Mouse (Mus musculus): ENCODE data around the gene Il2ra. TPM values are rescaled to one million over a fixed set of nuclear protein-coding genes. Genes with fewer than 3 reads are reported as not detected.

Gene Il2ra
- polyA plus RNA-seq, 1 experiment from 2014 or later = not detected

DNA sequence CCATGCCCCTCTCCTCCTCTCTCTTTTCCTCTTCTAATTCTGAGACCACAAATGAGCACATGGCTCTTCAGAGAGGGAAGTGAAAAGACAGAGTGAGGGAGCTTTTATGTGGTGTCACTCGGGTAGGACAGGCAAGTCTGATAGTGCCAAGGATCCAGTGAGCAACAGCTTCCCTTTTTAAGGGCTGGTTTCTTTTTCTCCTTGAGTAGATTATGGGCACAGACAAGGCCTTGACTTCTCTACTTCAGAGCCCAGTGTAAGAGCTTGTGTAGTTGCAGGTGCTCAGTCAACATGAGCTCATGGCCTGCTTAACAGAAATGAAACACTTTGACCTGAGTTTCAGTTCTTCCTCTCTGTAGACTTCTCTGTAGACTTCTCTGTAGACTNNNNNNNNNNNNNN is 5.5 kb upstream of the Il2ra start:
- H3K9ac ChIP-seq (ENCODE audit: low read depth, low read length) = no peak overlapping the region
- DNase-seq (ENCODE audit: low spot score) = no peak
- H3K4me1 ChIP-seq (replicated peaks; ENCODE audit: control insufficient read depth, insufficient read depth, low read length) = no peaks in the 10 kb centered on the region
- H3K27me3 ChIP-seq (ENCODE audit: control insufficient read depth, insufficient read depth, low read length) = no peaks in the 10 kb centered on the region
- WGBS = 74% methylated on average over 1 of the region's 1 CpGs
- no peak overlapping the region for H3K27ac ChIP-seq (ENCODE audit: low read depth, low read length)
- no peak overlapping the region for H3K4me2 ChIP-seq (replicated peaks; ENCODE audit: low read depth, low read length)
- no peak overlapping the region for H3K4me3 ChIP-seq (ENCODE audit: low read depth, low read length)
- H3K36me3 ChIP-seq (ENCODE audit: control insufficient read depth, insufficient read depth, low read length) = no peaks in the 10 kb centered on the region
- H3K9me3 ChIP-seq (ENCODE audit: control insufficient read depth, low read length) = no peaks in the 10 kb centered on the region
- ATAC-seq (ENCODE audit: low FRiP score) = no peak

DNA sequence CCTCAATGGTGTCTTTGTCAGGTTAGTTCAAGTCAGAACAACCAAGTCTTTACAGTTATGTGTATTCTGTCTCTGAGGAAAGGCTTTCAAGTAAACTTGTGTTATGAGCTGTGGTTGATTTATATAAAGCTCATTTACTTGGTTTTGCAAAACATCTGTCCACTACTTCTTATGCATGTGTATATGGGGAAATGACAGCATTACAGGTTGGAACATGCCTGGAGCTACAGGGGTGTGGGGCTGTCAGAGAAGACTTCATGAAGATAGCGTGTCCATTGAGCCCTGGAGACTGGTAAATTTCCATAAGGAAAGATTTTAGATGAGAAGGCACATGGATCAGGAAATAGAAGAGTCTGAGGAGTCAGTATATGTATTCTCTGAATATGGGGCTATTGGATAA is 1.4 kb downstream of the Il2ra start:
- 100% methylated on average over 1 of the region's 1 CpGs for WGBS
- H3K27ac ChIP-seq (ENCODE audit: low read depth, low read length) = no peak overlapping the region

DNA sequence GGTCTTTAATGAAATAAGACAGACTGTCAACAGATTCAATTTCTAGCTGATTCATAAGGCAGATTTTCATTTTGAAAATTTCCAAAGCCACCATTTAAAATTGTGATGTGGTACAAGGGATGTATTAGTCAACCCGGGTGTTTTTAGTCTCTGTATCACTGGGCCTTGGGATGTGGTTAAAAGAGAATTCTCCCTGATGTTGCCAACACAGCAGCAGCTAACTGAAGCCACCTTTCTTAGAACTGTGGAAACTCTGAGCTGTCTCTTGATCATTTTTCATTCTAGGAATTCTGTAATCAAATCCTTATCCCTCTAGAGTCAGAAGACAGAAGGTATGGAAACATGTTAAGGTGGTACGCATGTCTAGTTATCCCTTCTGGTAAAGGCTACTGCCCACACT is 2.7 kb downstream of the Il2ra start:
- Histone ChIP-seq H3K27me3 (ENCODE audit: control insufficient read depth, insufficient read depth, low read length) (no peaks in the 10 kb centered on the region), H3K27ac (ENCODE audit: low read depth, low read length) (no peak overlapping the region), H3K9me3 (ENCODE audit: control insufficient read depth, low read length) (no peaks in the 10 kb centered on the region), H3K4me1 (replicated peaks; ENCODE audit: control insufficient read depth, insufficient read depth, low read length) (no peaks in the 10 kb centered on the region), H3K4me2 (replicated peaks; ENCODE audit: low read depth, low read length) (no peak overlapping the region), H3K9ac (ENCODE audit: low read depth, low read length) (no peak overlapping the region), H3K36me3 (ENCODE audit: control insufficient read depth, insufficient read depth, low read length) (no peaks in the 10 kb centered on the region), H3K4me3 (ENCODE audit: low read depth, low read length) (no peak overlapping the region)
- no peak for DNase-seq (ENCODE audit: low spot score)
- 80% methylated on average over 2 of the region's 2 CpGs for WGBS
- no peak for ATAC-seq (ENCODE audit: low FRiP score)

More for the DNA sequence above, 1.4 kb downstream of the Il2ra start:
- ATAC-seq (ENCODE audit: low FRiP score) (no peak), DNase-seq (ENCODE audit: low spot score) (no peak)
- Histone ChIP-seq H3K27me3 (ENCODE audit: control insufficient read depth, insufficient read depth, low read length) (no peaks in the 10 kb centered on the region), H3K36me3 (ENCODE audit: control insufficient read depth, insufficient read depth, low read length) (no peaks in the 10 kb centered on the region), H3K9ac (ENCODE audit: low read depth, low read length) (no peak overlapping the region), H3K4me2 (replicated peaks; ENCODE audit: low read depth, low read length) (no peak overlapping the region), H3K4me3 (ENCODE audit: low read depth, low read length) (no peak overlapping the region), H3K9me3 (ENCODE audit: control insufficient read depth, low read length) (no peaks in the 10 kb centered on the region), H3K4me1 (replicated peaks; ENCODE audit: control insufficient read depth, insufficient read depth, low read length) (no peaks in the 10 kb centered on the region)

DNA sequence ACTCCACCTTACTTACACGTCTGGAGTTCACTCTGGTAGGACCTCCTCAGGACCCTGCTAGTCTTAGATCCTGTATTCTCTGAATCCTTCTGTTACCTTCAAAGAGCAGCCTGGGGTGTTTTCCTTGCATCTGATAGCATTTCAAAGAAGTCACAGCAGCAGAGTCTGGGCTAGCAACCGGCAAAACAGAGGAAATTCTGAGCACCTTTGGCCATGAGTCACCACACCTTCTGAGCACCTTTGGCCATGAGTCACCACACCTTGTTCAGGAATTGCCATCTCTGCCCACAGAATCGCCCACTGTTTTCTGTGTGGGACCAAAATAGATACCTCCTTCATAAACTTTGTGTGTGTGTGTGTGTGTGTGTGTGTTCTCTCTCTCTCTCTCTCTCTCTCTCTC is 8.9 kb downstream of the Il2ra start:
- Histone ChIP-seq H3K9me3 (ENCODE audit: control insufficient read depth, low read length) (no peaks in the 10 kb centered on the region), H3K4me1 (replicated peaks; ENCODE audit: control insufficient read depth, insufficient read depth, low read length) (no peaks in the 10 kb centered on the region), H3K36me3 (ENCODE audit: control insufficient read depth, insufficient read depth, low read length) (no peaks in the 10 kb centered on the region), H3K4me2 (replicated peaks; ENCODE audit: low read depth, low read length) (no peak overlapping the region), H3K4me3 (ENCODE audit: low read depth, low read length) (no peak overlapping the region), H3K27me3 (ENCODE audit: control insufficient read depth, insufficient read depth, low read length) (no peaks in the 10 kb centered on the region), H3K9ac (ENCODE audit: low read depth, low read length) (no peak overlapping the region), H3K27ac (ENCODE audit: low read depth, low read length) (no peak overlapping the region)
- ATAC-seq (ENCODE audit: low FRiP score) (no peak), DNase-seq (ENCODE audit: low spot score) (no peak)
- WGBS = 52% methylated on average over 3 of the region's 3 CpGs

DNA sequence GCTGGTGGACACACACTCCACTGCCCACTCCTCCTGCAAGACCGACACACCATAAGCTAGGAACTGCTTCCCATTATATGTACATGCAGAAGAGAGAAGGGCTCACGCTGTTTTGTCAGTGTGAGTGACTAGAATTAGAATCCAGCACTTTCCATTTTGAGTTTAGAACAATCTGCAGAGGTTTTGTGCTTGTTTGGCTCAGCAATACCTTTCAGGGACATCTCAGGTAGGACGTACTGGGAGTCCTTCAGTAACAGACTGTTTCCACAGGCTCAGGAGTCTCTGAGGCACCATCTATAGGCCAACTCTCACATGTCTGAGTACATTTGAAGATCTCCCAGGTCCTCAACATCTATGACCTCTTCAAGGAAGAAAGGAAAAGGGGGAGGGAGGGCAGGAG is 9.6 kb downstream of the Il2ra start:
- Histone ChIP-seq H3K4me3 (ENCODE audit: low read depth, low read length) (no peak overlapping the region), H3K4me1 (replicated peaks; ENCODE audit: control insufficient read depth, insufficient read depth, low read length) (no peaks in the 10 kb centered on the region), H3K36me3 (ENCODE audit: control insufficient read depth, insufficient read depth, low read length) (no peaks in the 10 kb centered on the region), H3K9me3 (ENCODE audit: control insufficient read depth, low read length) (no peaks in the 10 kb centered on the region), H3K9ac (ENCODE audit: low read depth, low read length) (no peak overlapping the region), H3K27me3 (ENCODE audit: control insufficient read depth, insufficient read depth, low read length) (no peaks in the 10 kb centered on the region), H3K4me2 (replicated peaks; ENCODE audit: low read depth, low read length) (no peak overlapping the region), H3K27ac (ENCODE audit: low read depth, low read length) (no peak overlapping the region)
- DNase-seq (ENCODE audit: low spot score) (no peak), ATAC-seq (ENCODE audit: low FRiP score) (no peak)
- WGBS = 75% methylated on average over 3 of the region's 3 CpGs

GRCm38 (mm10) chr2:11652780-11653179 is 10.2 kb downstream of the Il2ra start:
- no peak overlapping the region for H3K27ac ChIP-seq (ENCODE audit: low read depth, low read length)
- no peak for ATAC-seq (ENCODE audit: low FRiP score)
- H3K27me3 ChIP-seq (ENCODE audit: control insufficient read depth, insufficient read depth, low read length) = no peaks in the 10 kb centered on the region
- H3K4me1 ChIP-seq (replicated peaks; ENCODE audit: control insufficient read depth, insufficient read depth, low read length) = no peaks in the 10 kb centered on the region
- WGBS = 73% methylated on average over 2 of the region's 2 CpGs
- no peak overlapping the region for H3K9ac ChIP-seq (ENCODE audit: low read depth, low read length)
- DNase-seq (ENCODE audit: low spot score) = no peak
- no peak overlapping the region for H3K4me2 ChIP-seq (replicated peaks; ENCODE audit: low read depth, low read length)
- H3K36me3 ChIP-seq (ENCODE audit: control insufficient read depth, insufficient read depth, low read length) = no peaks in the 10 kb centered on the region
- H3K9me3 ChIP-seq (ENCODE audit: control insufficient read depth, low read length) = no peaks in the 10 kb centered on the region
- no peak overlapping the region for H3K4me3 ChIP-seq (ENCODE audit: low read depth, low read length)

GRCm38 (mm10) chr2:11653330-11653729 is 10.7 kb downstream of the Il2ra start:
- DNase-seq (ENCODE audit: low spot score) (no peak), ATAC-seq (ENCODE audit: low FRiP score) (no peak)
- Histone ChIP-seq H3K4me1 (replicated peaks; ENCODE audit: control insufficient read depth, insufficient read depth, low read length) (no peaks in the 10 kb centered on the region), H3K9ac (ENCODE audit: low read depth, low read length) (no peak overlapping the region), H3K27ac (ENCODE audit: low read depth, low read length) (no peak overlapping the region), H3K27me3 (ENCODE audit: control insufficient read depth, insufficient read depth, low read length) (no peaks in the 10 kb centered on the region), H3K4me3 (ENCODE audit: low read depth, low read length) (no peak overlapping the region), H3K4me2 (replicated peaks; ENCODE audit: low read depth, low read length) (no peak overlapping the region), H3K36me3 (ENCODE audit: control insufficient read depth, insufficient read depth, low read length) (no peaks in the 10 kb centered on the region), H3K9me3 (ENCODE audit: control insufficient read depth, low read length) (no peaks in the 10 kb centered on the region)
- WGBS = 63% methylated on average over 6 of the region's 6 CpGs

GRCm38 (mm10) chr2:11653780-11654179 is 11.2 kb downstream of the Il2ra start:
- Histone ChIP-seq H3K27me3 (ENCODE audit: control insufficient read depth, insufficient read depth, low read length) (no peaks in the 10 kb centered on the region), H3K9me3 (ENCODE audit: control insufficient read depth, low read length) (no peaks in the 10 kb centered on the region), H3K4me1 (replicated peaks; ENCODE audit: control insufficient read depth, insufficient read depth, low read length) (no peaks in the 10 kb centered on the region), H3K4me2 (replicated peaks; ENCODE audit: low read depth, low read length) (no peak overlapping the region), H3K9ac (ENCODE audit: low read depth, low read length) (no peak overlapping the region), H3K36me3 (ENCODE audit: control insufficient read depth, insufficient read depth, low read length) (no peaks in the 10 kb centered on the region), H3K27ac (ENCODE audit: low read depth, low read length) (no peak overlapping the region), H3K4me3 (ENCODE audit: low read depth, low read length) (no peak overlapping the region)
- WGBS = 69% methylated on average over 5 of the region's 5 CpGs
- ATAC-seq (ENCODE audit: low FRiP score) = no peak
- no peak for DNase-seq (ENCODE audit: low spot score)

- H3K4me2 ChIP-seq (replicated peaks; ENCODE audit: low read depth, low read length) = no peak overlapping the region
- H3K9me3 ChIP-seq (ENCODE audit: control insufficient read depth, low read length) = no peaks in the 10 kb centered on the region
- ATAC-seq (ENCODE audit: low FRiP score) = no peak
- no peak overlapping the region for H3K9ac ChIP-seq (ENCODE audit: low read depth, low read length)
- H3K36me3 ChIP-seq (ENCODE audit: control insufficient read depth, insufficient read depth, low read length) = no peaks in the 10 kb centered on the region
- WGBS = 72% methylated on average over 9 of the region's 9 CpGs
- H3K27me3 ChIP-seq (ENCODE audit: control insufficient read depth, insufficient read depth, low read length) = no peaks in the 10 kb centered on the region
- no peak overlapping the region for H3K27ac ChIP-seq (ENCODE audit: low read depth, low read length)
- H3K4me3 ChIP-seq (ENCODE audit: low read depth, low read length) = no peak overlapping the region
- no peak for DNase-seq (ENCODE audit: low spot score)
- H3K4me1 ChIP-seq (replicated peaks; ENCODE audit: control insufficient read depth, insufficient read depth, low read length) = no peaks in the 10 kb centered on the region
These were observed 12.7 kb downstream of the Il2ra start for GRCm38 (mm10) chr2:11654990-11655931.

Measured in hindbrain, embryonic 11.5 days (tissue).